Mouse (Mus musculus) kidney, adult 2 months (tissue): ENCODE data around the gene Kdm5b. TPM values are rescaled to one million over a fixed set of nuclear protein-coding genes. Genes with fewer than 3 reads are reported as not detected.

ENCODE experiments used
- DNase-seq: peaks from one replicate; pipeline ENCODE4 v3.0.0; 2021
- H3K27ac ChIP-seq: fragments of 200-500 bp; 2 replicates; pipeline ENCODE4 v1.5.1; 2012; ENCODE audit warnings: low read depth, low read length, control low read depth, inconsistent platforms; ENCODE audit not compliant: insufficient read depth
- H3K27me3 ChIP-seq: fragments of 200-500 bp; replicated peaks from 2 replicates; pipeline ENCODE4 v1.6.1; 2012; ENCODE audit warnings: mild to moderate bottlenecking, moderate library complexity, low read length, inconsistent platforms; ENCODE audit not compliant: control insufficient read depth, insufficient read depth
- H3K36me3 ChIP-seq: fragments of 200-500 bp; 2 replicates; pipeline ENCODE4 v1.6.1; 2012; ENCODE audit warnings: mild to moderate bottlenecking, moderate library complexity, low read length, inconsistent platforms; ENCODE audit not compliant: control insufficient read depth, insufficient read depth
- H3K4me1 ChIP-seq: fragments of 200-500 bp; 2 replicates; pipeline ENCODE4 v1.6.1; 2011; ENCODE audit warnings: low read length; ENCODE audit not compliant: control insufficient read depth, insufficient read depth
- H3K4me3 ChIP-seq: fragments of 200-500 bp; 2 replicates; pipeline ENCODE4 v1.5.1; 2011; ENCODE audit warnings: mild to moderate bottlenecking, low read depth, low read length, control low read depth; ENCODE audit not compliant: insufficient read depth
- CTCF ChIP-seq: fragments of 200-500 bp; conservative IDR thresholded peaks from 2 replicates; pipeline ENCODE4 v1.5.1; 2011; ENCODE audit warnings: low read depth, mild to moderate bottlenecking, control low read depth, low read length, moderate library complexity, mixed read lengths; ENCODE audit not compliant: insufficient read depth, insufficient read length
- POLR2A ChIP-seq: fragments of 200-500 bp; IDR thresholded peaks from one replicate; pipeline ENCODE4 v1.6.1; 2011; ENCODE audit warnings: low read depth, low read length, control low read depth
- WGBS: fragments of 180-500 bp; shearing (Covaris S2); methylation state at CpG from one replicate; pipeline ENCODE4 v1.1.7; 2018; 5-methylcytosine and 5-hydroxymethylcytosine counted together
- polyA plus RNA-seq: library from polyadenylated mRNA; depleted of rRNA; stranded (reverse); fragments of >200 nt; gene quantifications from 2 replicates; pipeline ENCODE4 v1.2.3, GENCODE M21; 2012

Gene Kdm5b
- polyA plus RNA-seq, 1 experiment: 6.1 TPM

GRCm38 (mm10) chr1:134560801-134561769, 1.1 kb downstream of the Kdm5b start:
- no peaks in the 10 kb centered on the region for H3K36me3 ChIP-seq
- H3K4me1 ChIP-seq: peaks cover 4% of the 10 kb centered on the region; the same call in 1 of the 2 replicates
- no peaks in the 10 kb centered on the region for H3K27me3 ChIP-seq
- WGBS: 2% methylated on average over 72 of the region's 76 CpGs
- H3K4me3 ChIP-seq: peak overlapping the region; percentile 73
- 0 out of 2 replicates have a peak overlapping the region, but pooled peaks have one; percentile 18 for H3K27ac ChIP-seq
- no peak for TF ChIP-seq CTCF
- no peak for TF ChIP-seq POLR2A
- peak; percentile 20 for DNase-seq

- WGBS: 31% methylated on average over 7 of the region's 7 CpGs
These were observed 1.8 kb downstream of the Kdm5b start for GRCm38 (mm10) chr1:134561770-134562143.

GRCm38 (mm10) chr1:134562457-134562856, 2.5 kb downstream of the Kdm5b start:
- Histone ChIP-seq H3K36me3 (no peaks in the 10 kb centered on the region), H3K4me3 (no peak overlapping the region), H3K27ac (no peak overlapping the region), H3K4me1 (peaks cover 3% of the 10 kb centered on the region; the same call in 1 of the 2 replicates), H3K27me3 (no peaks in the 10 kb centered on the region)
- DNase-seq: no peak
- no peak for TF ChIP-seq POLR2A
- TF ChIP-seq CTCF: no peak

More at GRCm38 (mm10) chr1:134561770-134562143, 1.8 kb downstream of the Kdm5b start:
- no peak for TF ChIP-seq CTCF
- TF ChIP-seq POLR2A: no peak
- Histone ChIP-seq H3K4me3 (peak overlapping the region; percentile 73), H3K27me3 (no peaks in the 10 kb centered on the region), H3K27ac (no peak overlapping the region), H3K36me3 (no peaks in the 10 kb centered on the region), H3K4me1 (peaks cover 7% of the 10 kb centered on the region; the same call in 1 of the 2 replicates)
- no peak for DNase-seq

- 86% methylated on average over 3 of the region's 3 CpGs for WGBS
- Histone ChIP-seq H3K4me3 (no peak overlapping the region), H3K27me3 (no peaks in the 10 kb centered on the region), H3K4me1 (peaks cover 3% of the 10 kb centered on the region; the same call in 1 of the 2 replicates), H3K27ac (no peak overlapping the region), H3K36me3 (no peaks in the 10 kb centered on the region)
- TF ChIP-seq POLR2A (no peak), CTCF (no peak)
- DNase-seq: no peak
These were observed 3.8 kb downstream of the Kdm5b start for GRCm38 (mm10) chr1:134563726-134564125.

- Histone ChIP-seq H3K36me3 (no peaks in the 10 kb centered on the region), H3K27me3 (no peaks in the 10 kb centered on the region), H3K27ac (no peak overlapping the region), H3K4me1 (peaks cover 6% of the 10 kb centered on the region; the same call in 1 of the 2 replicates), H3K4me3 (no peak overlapping the region)
- TF ChIP-seq POLR2A (no peak), CTCF (no peak)
- WGBS: 54% methylated on average over 1 of the region's 1 CpGs
- DNase-seq: no peak
These were observed 7.5 kb downstream of the Kdm5b start for GRCm38 (mm10) chr1:134567511-134567910.

- no peak overlapping the region for H3K27ac ChIP-seq
- TF ChIP-seq POLR2A (no peak), CTCF (no peak)
- 88% methylated on average over 9 of the region's 9 CpGs for WGBS
These were observed 10.2 kb downstream of the Kdm5b start for GRCm38 (mm10) chr1:134570171-134570570.

GRCm38 (mm10) chr1:134570631-134571030, 10.7 kb downstream of the Kdm5b start:
- no peak overlapping the region for H3K27ac ChIP-seq
- TF ChIP-seq CTCF: no peak
- no peak for TF ChIP-seq POLR2A
- WGBS: 71% methylated on average over 3 of the region's 3 CpGs
- H3K27me3 ChIP-seq: no peaks in the 10 kb centered on the region
- no peak for DNase-seq
- H3K4me1 ChIP-seq: peaks cover 11% of the 10 kb centered on the region; the same call in 1 of the 2 replicates
- H3K36me3 ChIP-seq: no peaks in the 10 kb centered on the region
- H3K4me3 ChIP-seq: no peak overlapping the region

More at GRCm38 (mm10) chr1:134570171-134570570, 10.2 kb downstream of the Kdm5b start:
- peaks cover 6% of the 10 kb centered on the region; the same call in 1 of the 2 replicates for H3K4me1 ChIP-seq
- no peaks in the 10 kb centered on the region for H3K27me3 ChIP-seq
- no peak overlapping the region for H3K4me3 ChIP-seq
- no peak for DNase-seq
- no peaks in the 10 kb centered on the region for H3K36me3 ChIP-seq
